Mouse (Mus musculus) brain, embryonic 18.5 days (tissue): ENCODE results near the gene A930033H14Rik.
A peak's percentile ranks its signal among the peaks of the same experiment; 100 is the strongest.

Experiments used
- DNase-seq: peaks from one replicate; pipeline ENCODE4 v3.0.0-alpha.2; 2012; ENCODE audit warnings: low read depth, low spot score

The A930033H14Rik gene

GRCm38 (mm10) chr10:69237185-69237584 is 24.3 kb upstream of the A930033H14Rik start:
- DNase-seq = no peak

DNA sequence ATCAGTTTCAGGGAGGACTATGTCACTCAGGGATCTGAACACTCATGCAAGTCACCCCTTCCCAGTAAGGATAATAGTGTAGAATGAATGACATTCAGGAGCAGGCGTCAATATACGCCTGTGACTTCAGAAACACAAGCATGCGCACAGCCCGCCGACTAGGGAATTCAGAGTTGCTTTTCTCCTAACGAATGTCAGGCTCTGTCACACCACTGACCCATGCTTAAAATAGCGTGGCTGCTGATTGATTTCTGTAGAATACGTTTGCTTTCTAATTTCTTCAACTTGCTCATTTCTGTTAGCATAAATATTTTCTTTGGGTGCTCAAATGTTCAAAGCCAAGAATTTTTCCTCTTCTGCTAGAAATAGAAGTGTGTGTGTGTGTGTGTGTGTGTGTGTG is 13.1 kb upstream of the A930033H14Rik start:
- no peak for DNase-seq

DNA sequence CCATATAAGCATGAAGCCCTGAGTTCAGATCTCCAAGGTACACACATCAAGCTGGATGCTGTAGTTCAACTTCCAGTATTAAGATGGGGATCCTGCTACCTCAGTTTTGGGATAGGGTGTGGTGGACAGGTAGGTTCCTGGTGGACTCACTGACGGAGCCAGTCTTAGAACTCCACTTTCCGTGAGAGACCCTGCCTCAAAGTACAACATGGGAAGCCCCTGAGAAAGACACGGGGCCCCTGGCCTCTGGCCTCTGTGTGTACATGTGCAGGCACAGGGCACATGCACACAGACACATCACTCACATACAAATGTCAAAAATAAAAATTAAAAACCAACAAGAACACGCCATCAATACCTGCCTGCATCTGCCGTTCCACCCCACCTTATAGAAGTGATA is 12.6 kb upstream of the A930033H14Rik start:
- DNase-seq = no peak

DNA sequence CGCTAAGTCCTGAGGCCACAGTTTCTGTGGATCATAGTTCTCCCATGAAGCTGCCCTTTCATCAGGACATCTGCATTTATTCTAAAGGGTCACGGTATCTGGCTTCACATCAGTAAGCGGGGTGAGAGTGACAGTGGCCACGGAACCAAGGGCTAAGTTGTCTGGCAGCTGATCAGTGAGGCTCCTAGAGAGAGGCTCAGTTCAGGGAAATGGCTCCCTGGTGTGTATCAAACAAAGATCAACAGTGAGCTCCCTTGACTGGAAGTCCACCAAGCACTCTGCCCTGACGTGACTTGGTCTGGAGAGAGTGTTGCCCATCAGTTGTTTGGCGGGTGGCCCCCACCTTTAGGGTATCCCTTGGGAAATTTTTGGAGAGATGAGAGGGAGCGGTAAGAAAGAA is 11.4 kb upstream of the A930033H14Rik start:
- DNase-seq = no peak

DNA sequence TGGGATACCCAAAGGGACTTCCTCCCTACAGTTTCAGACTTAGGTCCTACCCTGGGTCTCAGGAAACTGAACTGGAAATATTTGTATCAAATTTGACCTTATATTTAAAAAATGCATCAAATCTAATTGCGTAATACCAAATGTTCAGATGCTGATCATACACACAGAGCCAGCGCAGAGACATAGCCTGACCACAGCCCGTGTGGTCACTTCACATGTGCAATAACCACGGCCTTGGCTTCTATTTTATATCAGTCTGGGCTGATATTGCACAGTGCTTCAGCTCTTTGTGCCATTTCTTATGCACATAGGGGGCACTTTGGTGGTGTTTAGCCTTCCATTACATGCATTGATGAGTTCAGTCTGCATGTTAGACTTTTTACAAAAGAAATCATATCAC is 10.3 kb upstream of the A930033H14Rik start:
- DNase-seq = no peak

DNA sequence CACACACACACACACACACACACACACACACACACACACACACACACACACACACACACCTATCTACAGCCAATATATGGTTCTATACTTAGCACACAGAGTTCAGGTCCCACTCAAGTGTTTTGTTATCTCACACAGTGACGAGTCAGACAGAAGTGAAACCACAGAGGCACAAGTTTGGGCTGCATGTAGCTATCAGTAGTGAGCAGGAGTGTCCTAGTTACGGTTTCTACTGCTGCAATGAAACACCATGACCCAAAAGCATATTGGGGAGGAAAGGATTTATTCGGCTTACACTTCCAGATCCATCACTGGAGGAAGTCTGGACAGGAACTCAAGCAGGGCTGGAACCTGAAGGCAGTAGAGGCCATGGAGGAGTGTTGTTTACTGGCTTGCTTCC is 9.1 kb upstream of the A930033H14Rik start:
- no peak for DNase-seq

DNA sequence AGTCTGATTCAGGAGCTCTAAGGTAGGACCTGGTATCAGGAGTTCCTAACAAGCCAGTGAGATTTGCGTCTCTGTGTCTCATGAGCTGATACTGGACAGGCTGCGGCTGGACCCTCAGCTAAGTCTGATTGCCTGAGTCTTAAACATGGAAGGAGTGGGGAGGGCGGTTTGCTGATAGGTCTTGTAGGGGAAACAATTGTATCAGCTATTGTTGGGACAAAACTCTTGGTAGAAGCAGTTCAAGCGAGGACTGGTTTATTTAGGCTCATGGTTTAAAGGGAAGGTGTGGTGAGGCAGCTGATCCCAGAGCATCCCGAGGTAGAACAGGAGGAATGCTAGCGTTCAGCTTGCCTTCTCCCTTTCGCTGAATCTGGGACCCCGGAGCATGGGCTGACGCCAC is 8.2 kb upstream of the A930033H14Rik start:
- no peak for DNase-seq

GRCm38 (mm10) chr10:69220296-69220695 is 7.4 kb upstream of the A930033H14Rik start:
- DNase-seq = no peak

- no peak for DNase-seq
Observed at GRCm38 (mm10) chr10:69219289-69219626, 6.4 kb upstream of the A930033H14Rik start.

DNA sequence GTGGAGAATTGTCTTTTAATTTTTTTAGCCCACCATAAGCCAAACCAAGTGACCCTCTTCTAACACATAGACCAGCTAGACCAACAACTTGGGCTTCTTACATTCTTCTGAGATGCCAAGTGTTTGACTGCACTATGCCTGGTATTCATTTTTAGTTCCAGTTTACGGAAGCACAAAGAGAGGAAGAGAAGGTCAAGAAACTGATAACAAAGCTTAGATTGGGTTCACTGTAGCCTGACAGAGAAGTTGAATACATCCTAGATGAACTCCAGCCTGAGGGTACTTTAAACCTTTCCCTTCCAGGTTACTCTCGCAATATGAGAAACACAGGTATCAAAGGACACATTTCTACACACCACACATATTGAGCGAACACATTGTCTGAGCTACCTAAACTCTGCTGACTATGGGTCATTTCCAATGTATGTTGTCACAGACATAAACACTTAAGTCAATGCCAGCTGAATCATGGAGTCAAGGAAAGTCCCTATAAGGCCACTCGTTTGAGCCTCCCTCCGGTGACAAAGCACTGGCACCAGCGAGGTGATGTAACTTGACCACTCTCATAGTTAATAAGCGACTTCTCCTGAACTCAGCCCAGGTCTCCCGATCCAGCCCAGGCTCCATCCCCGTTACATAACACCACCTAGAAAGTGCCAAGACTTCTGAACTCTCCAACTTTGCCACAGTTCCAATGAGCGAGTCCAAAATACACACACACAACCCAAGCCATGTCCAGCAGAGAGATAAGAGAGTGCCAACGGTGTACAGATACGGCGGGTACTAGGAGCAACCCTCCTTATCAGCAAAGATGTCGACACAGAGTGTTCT is 5.8 kb upstream of the A930033H14Rik start:
- DNase-seq = no peak

- no peak for DNase-seq
Observed at GRCm38 (mm10) chr10:69217127-69217690, 4.3 kb upstream of the A930033H14Rik start.

GRCm38 (mm10) chr10:69213986-69214385 is 1.1 kb upstream of the A930033H14Rik start:
- DNase-seq = no peak

DNA sequence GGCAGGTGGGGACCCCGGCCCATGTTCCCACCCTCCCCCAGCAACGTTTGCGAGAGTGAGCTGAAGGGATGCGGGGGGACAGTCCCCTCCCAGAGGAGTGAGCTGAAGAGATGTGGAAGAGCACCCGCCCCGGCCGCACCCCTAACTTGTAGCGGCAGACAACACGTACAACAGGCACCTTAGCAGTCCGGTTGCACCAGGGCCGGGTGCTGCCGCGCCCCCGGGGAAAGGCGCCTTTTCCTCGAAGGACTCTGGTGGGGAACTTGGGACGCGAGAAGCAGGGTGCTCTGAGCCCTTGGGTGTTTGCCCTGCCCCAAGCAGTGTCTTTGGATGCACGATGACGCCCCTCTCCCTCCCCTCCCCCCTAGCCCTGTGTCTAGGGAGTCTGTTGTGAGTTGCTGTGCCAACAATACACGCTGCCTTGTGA is 566 bp upstream of the A930033H14Rik start:
- peak; percentile 30 for DNase-seq

DNA sequence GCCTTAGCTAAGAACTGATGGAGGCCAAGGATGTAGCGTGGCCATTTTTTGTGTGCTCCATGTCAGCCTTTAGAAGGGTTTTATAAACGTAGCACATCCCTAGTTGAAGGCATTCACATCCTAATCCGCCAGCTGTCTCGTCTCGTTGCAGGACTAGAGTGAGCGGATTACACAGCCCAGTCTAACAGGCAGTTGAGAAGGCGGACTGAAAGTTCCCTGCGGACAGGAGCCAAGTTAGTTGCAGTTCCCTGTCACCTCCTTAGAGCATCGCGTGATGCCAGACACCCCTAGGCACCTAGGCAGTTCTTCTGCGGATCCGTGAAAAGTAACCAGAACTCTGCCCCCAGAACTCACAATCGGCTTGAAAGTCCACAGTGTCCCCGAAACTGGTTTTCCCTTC is 922 bp downstream of the A930033H14Rik start:
- no peak for DNase-seq

GRCm38 (mm10) chr10:69211560-69211959 is 1.3 kb downstream of the A930033H14Rik start:
- DNase-seq = no peak

- DNase-seq = no peak
Observed at GRCm38 (mm10) chr10:69210659-69211058, 2.2 kb downstream of the A930033H14Rik start.

DNA sequence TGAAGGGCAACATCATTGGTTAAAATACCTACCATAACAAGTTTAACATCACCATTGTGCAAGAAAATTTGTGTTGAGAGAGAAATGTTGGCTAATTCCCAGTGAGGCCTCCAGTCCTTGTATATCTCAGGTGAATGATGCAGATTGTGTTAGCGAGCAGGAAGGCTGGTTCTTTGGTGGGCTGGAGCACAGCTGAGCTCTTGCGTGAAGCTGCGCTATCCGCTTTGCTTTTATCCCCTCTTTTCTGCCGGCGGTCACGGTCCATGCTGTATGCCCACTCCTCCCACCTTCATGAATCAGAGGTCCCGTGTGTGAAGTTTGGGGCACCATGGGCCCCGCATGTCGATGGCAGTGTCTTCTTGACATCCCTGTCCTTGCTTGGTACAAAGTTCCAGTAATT is 2.9 kb downstream of the A930033H14Rik start:
- no peak for DNase-seq

DNA sequence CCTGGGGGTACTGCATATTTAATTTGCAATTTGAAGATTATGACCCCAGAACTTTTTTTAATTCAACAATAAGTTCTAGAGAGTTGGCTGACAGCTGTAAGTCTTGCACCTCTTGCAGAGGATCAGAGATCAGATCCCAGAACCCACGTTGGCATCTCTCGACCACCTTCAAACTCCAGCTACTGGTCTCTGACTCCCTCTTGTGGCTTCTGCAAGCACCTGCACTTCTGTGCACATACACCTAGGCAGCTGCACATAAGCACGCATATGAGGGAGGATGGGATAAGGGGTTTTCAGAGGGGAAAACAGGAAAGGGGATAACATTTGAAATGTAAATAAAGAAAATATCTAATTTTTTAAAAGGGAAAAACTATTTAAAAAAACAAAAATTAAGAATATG is 4.2 kb downstream of the A930033H14Rik start:
- DNase-seq = no peak

GRCm38 (mm10) chr10:69207981-69208630 is 4.8 kb downstream of the A930033H14Rik start:
- no peak for DNase-seq

DNA sequence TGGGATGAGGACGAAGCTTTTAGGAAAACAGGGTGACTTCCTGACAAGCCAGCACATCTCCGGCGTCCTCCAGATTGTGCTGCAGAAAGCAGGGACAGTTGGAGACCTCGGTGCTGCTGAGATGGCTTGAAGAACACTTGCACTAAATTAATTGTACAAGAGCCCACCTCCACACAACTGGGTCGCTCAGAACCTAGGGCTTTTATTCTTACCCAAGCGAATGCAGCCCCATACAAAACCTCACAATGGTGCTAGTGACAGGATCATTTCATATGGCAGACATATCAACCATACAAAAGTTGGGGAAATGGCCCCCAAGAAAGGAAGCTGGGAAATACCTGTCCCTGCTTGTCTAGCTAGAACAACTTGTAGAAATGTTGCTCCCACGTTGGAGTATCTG is 5.4 kb downstream of the A930033H14Rik start:
- DNase-seq = no peak

DNA sequence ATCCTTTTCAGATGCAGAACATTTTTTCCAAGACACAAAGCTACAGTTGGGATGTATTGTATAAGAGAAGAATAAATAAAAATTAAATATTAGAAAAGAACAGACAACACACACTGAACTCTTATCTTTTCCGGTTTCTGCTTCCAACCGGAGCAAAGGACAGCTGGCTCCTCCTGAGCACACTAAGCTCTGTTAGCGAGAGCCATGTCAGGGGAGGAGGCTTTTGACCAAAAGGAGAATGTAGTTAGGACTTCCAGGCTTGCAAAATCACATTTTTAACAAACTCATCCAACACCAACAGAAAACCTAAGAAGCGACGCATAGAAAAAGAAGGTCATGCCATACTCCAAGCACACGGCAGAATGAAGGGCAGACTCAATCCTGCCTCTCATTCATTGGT is 6.8 kb downstream of the A930033H14Rik start:
- DNase-seq = no peak

- DNase-seq = no peak
Observed at GRCm38 (mm10) chr10:69204677-69205400, 8.1 kb downstream of the A930033H14Rik start.
